Mouse (Mus musculus): ENCODE measurements around the gene Spats1. TPM values are rescaled to one million over a fixed set of nuclear protein-coding genes. Genes with fewer than 3 reads are reported as not detected.
A peak's percentile ranks its signal among the peaks of the same experiment; 100 is the strongest.

Spats1 gene
- 4.4 and 4.9 TPM in 2 replicates for polyA plus RNA-seq (2012; rRNA removed)

GRCm38 (mm10) chr17:45474669-45475465 lies at the start of gene Spats1:
Spats1 (minus strand) TSS chr17:45475415.
- peak; percentile 86 to 88 for DNase-seq (ENCODE audit: extremely low spot score in 1 of 2, low spot score in 1 of 2)

- DNase-seq (ENCODE audit: extremely low spot score in 1 of 2, low spot score in 1 of 2), result no peak
These were observed 49.7 kb upstream of the Spats1 start for GRCm38 (mm10) chr17:45524961-45525360.

- no peak for DNase-seq (ENCODE audit: extremely low spot score in 1 of 2, low spot score in 1 of 2)
These were observed 48.0 kb upstream of the Spats1 start, which contains the start of gene Tcte1 for GRCm38 (mm10) chr17:45523263-45523662. Tcte1 (plus strand) TSS chr17:45523434.

GRCm38 (mm10) chr17:45520136-45520535 lies 44.9 kb upstream of the Spats1 start:
- DNase-seq (ENCODE audit: extremely low spot score in 1 of 2, low spot score in 1 of 2), result no peak

- no peak for DNase-seq (ENCODE audit: extremely low spot score in 1 of 2, low spot score in 1 of 2)
These were observed 43.7 kb upstream of the Spats1 start for GRCm38 (mm10) chr17:45518766-45519475.

- DNase-seq (ENCODE audit: extremely low spot score in 1 of 2, low spot score in 1 of 2), result no peak
These were observed 42.5 kb upstream of the Spats1 start for GRCm38 (mm10) chr17:45517549-45518215.

GRCm38 (mm10) chr17:45517135-45517534 lies 41.9 kb upstream of the Spats1 start:
- no peak for DNase-seq (ENCODE audit: extremely low spot score in 1 of 2, low spot score in 1 of 2)

GRCm38 (mm10) chr17:45516488-45516887 lies 41.3 kb upstream of the Spats1 start:
- DNase-seq (ENCODE audit: extremely low spot score in 1 of 2, low spot score in 1 of 2), result peak in 1 of 2 experiments; percentile 93

GRCm38 (mm10) chr17:45515806-45516205 lies 40.6 kb upstream of the Spats1 start:
- no peak for DNase-seq (ENCODE audit: extremely low spot score in 1 of 2, low spot score in 1 of 2)

- DNase-seq (ENCODE audit: extremely low spot score in 1 of 2, low spot score in 1 of 2), result no peak
These were observed 40.0 kb upstream of the Spats1 start for GRCm38 (mm10) chr17:45515204-45515726.

GRCm38 (mm10) chr17:45511757-45512156 lies 36.5 kb upstream of the Spats1 start:
- DNase-seq (ENCODE audit: extremely low spot score in 1 of 2, low spot score in 1 of 2), result no peak

- DNase-seq (ENCODE audit: extremely low spot score in 1 of 2, low spot score in 1 of 2), result no peak
These were observed 35.7 kb upstream of the Spats1 start for GRCm38 (mm10) chr17:45510871-45511270.

GRCm38 (mm10) chr17:45506700-45507189 lies 31.5 kb upstream of the Spats1 start, which contains the start of gene Aars2:
Aars2 (plus strand) TSS chr17:45506841.
- peak; percentile 77 to 93 for DNase-seq (ENCODE audit: extremely low spot score in 1 of 2, low spot score in 1 of 2)

GRCm38 (mm10) chr17:45505941-45506465 lies 30.8 kb upstream of the Spats1 start:
- no peak for DNase-seq (ENCODE audit: extremely low spot score in 1 of 2, low spot score in 1 of 2)

GRCm38 (mm10) chr17:45503301-45503973 lies 28.2 kb upstream of the Spats1 start:
- DNase-seq (ENCODE audit: extremely low spot score in 1 of 2, low spot score in 1 of 2), result no peak

GRCm38 (mm10) chr17:45502324-45502723 lies 27.1 kb upstream of the Spats1 start:
- no peak for DNase-seq (ENCODE audit: extremely low spot score in 1 of 2, low spot score in 1 of 2)

GRCm38 (mm10) chr17:45500981-45501380 lies 25.8 kb upstream of the Spats1 start:
- DNase-seq (ENCODE audit: extremely low spot score in 1 of 2, low spot score in 1 of 2), result no peak

GRCm38 (mm10) chr17:45499516-45499915 lies 24.3 kb upstream of the Spats1 start:
- no peak for DNase-seq (ENCODE audit: extremely low spot score in 1 of 2, low spot score in 1 of 2)

- no peak for DNase-seq (ENCODE audit: extremely low spot score in 1 of 2, low spot score in 1 of 2)
These were observed 23.2 kb upstream of the Spats1 start for GRCm38 (mm10) chr17:45498397-45498796.

GRCm38 (mm10) chr17:45495398-45495797 lies 20.2 kb upstream of the Spats1 start:
- no peak for DNase-seq (ENCODE audit: extremely low spot score in 1 of 2, low spot score in 1 of 2)

Data from frontal cortex, adult 2 months (tissue).